Mouse (Mus musculus): ENCODE data around the gene Exosc6.
"Not testable (repeated sequence)": the region's sequence is repeated elsewhere in the genome, so short reads cannot be mapped to it uniquely, and the experiment has no call there.

The Exosc6 gene

DNA sequence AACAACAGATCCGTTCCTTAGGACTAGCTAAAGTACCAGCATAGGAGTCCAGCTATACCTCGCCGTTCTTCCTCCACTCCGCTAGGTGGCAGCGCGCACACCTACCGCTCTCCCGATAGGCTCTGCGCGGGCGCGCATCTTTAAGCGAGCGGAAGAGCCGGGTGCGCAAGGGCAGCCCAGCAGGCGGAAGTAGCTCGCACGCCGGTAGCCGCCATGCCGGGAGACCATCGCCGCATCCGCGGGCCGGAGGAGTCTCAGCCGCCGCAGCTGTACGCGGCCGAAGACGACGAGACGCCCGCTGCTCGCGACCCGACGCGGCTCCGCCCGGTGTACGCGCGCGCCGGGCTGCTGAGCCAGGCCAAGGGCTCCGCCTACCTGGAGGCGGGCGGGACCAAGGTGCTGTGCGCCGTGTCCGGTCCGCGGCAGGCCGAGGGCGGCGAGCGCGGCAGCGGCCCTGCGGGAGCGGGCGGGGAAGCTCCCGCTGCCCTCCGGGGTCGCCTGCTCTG is at the start of gene Exosc6:
Exosc6 (plus strand) TSS at position 182 of the 506 bp plus-strand sequence.
- DNase-seq (ENCODE audit: low read depth, low spot score): peak; percentile 91

DNA sequence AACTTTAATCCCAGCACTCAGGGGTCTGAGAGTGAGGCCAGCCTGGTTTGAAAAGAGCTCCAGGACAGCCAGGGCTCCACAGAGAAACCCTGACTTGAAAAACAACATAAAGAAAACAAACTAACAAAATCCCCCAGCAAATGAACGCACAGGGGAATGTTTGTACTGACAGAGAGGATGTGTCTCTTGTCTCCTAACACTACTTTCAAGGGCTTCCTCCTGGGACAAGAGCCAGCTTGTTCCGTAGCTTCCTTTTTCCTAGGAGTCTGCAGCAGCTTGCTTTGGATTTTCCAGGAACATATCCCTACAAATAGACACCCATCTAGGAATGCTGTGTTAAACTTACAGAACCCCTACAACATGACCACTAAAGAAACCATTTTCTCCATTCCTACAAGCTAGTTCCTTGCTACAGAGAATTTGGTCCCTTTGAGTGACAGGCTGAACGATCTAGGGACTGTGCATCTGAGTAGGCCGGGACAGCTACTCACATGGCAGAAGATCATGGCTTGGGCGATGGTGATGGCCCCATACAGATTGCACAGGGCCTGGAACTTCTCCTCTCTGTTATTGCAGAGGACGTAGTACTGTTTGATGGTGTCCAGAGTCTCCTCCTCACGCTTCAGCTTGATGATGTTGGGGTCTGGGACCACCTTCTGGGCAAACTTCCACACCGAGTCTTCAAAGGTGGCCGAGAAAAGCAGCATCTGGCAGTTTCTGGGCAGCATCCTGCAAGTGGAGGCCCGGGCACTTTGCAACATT is 45.7 kb upstream of the Exosc6 start:
- not testable (repeated sequence) for DNase-seq (ENCODE audit: low read depth, low spot score)

DNA sequence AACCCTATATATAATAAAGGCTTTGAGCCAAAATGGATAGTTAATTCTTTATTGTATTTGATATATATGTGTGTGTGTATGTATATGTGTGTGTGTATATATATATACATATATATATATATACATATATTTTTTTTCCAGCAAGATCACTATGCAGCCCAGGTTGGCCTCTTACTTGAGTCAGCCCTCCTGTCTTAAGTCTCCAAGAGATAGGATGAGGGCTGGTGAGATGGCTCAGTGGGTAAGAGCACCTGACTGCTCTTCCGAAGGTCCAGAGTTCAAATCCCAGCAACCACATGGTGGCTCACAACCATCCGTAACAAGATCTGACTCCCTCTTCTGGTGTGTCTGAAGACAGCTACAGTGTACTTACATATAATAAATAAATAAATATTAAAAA is 29.5 kb upstream of the Exosc6 start:
- DNase-seq (ENCODE audit: low read depth, low spot score): not testable (repeated sequence)

DNA sequence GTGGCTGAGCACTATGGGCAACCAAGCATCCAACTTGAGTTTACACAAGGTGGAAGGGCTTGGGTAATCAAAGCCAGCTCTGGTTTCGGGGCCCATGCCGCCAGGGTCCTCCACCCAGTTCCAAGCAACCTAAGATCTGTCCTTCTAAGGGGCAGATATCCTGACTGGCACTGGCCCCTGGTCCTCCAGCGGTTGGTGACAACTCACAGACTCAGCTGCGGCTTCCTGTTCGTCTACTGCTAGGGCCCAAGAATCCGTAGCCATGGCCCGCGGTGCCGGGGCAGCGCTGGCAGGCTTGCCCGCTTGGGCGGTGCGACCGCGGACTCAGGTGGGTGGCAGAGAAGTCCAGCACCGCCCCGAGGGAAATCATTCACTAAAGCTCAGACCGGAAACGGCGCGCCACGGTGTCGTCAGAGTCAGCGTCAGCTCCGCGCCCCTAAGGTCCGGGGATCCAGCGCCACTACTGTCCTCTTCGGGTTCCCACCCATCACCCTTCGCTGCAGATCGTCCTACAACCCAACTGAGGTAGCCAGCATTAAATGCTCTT is 28.7 kb upstream of the Exosc6 start:
- peak; percentile 89 for DNase-seq (ENCODE audit: low read depth, low spot score)

DNA sequence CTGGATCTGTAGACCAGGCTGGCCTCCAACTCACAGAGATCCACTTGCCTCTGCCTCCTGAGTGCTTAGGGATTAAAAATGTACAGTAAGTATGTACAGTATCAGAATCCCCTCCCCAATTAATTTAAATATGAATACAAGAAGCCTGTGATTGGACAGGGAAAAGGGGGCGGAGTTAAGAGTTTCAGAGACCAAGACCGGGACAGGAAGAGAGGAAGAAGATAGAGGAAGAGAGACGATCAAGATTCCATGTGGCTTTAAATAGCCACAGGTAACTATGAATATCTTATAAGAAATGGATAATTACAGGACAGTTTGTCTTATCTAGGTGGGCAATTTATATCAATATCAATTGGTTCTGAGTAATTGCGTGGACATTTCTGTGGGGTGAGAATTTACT is 26.6 kb upstream of the Exosc6 start:
- no peak for DNase-seq (ENCODE audit: low read depth, low spot score)

DNA sequence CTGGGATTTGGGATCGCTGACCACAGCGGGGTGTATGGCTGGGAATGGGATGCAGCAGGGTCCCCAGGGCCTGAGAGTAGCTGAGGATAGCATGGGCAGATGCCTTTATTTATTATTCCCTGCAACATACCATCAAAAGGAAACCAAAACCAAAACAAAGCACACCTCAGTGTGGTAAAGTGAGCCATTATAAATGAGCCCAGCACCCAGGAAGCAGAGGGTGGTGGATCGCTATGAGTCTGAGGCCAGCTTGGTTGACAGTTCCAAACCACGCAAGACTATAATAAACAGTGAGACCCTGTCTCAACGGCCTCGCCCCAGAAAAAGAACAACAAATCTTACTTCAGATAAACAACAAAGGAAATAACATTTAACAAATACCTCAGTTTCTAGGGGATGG is 26.1 kb upstream of the Exosc6 start:
- no peak for DNase-seq (ENCODE audit: low read depth, low spot score)

DNA sequence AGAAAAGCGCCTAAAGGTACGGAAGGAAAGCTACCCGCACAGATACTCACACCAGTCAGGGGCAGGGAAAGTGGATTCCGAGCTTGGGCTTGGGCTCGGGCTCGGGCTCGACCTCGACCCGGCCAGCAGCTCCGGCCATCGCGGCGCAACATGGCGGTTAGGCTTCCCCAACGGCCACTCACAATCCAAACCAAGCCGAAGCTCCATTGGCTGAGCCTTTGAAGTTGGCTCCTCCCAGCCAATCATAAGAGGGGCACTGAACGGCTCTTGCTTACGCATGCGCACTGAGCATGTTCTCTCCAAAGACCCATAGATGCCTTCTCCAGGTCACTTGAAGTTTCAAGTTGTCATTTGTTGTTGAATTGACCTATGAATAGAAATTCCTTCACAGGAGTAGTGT is 24.6 kb upstream of the Exosc6 start, which contains the start of gene Ddx19b:
Ddx19b (minus strand) TSS at position 180 of the 400 bp plus-strand sequence.
- no peak for DNase-seq (ENCODE audit: low read depth, low spot score)

DNA sequence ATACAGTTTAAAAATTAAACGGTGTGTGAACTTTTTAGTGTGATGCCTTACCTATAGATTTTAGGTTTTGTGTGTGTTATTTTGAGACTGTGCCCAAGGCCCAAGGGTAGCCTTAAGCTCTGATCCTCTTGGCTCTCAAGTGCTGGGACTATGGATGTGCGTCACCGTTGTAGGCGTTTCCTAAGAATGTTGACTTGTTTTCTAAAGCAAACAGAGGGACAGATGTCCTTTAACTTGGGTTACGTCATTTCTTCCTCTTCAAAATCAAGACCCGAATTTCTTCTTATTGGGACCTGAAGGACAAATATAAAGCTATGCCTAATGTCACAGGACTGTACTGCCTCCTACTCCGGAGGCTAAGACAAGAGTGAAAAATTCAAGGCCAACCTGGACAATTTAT is 23.2 kb upstream of the Exosc6 start, which contains the start of gene Aars:
Aars (plus strand) TSS at position 229 of the 400 bp plus-strand sequence.
- DNase-seq (ENCODE audit: low read depth, low spot score): no peak

DNA sequence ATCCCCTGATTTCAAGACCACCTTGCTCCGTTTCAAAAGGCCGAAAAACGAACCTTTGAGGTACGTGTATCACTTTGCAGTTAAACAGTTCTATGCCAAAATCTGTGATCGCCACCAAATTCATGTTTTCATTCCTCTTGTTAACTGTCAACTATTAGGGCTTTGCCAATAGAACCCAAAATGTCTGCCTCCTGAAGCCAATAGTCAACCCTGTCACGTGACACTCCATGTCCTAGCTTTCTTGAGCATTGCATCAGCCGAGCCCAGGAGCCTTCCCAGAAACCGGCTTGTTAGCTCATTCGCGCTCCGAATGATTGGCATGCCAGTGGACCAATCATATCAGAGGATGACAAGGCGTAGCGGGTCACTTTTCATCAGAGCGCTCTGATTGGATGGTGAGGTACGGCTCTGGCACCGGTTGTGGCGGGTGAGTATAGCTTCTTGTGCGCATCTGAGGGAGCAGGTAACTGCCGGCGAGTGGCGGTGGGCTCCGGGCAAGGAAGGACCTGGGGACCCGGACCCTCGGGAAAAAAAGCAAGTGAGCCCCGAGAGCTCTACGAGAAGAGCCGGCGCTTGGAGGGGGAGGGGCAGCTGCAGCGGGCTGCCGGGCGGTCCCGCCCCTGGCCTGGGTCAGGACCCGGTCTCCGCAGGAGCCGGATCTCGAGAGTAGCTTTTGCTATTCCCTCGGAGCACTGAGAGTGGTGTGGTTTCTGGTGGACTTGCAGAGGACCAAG is 22.5 kb upstream of the Exosc6 start:
- peak; percentile 100 for DNase-seq (ENCODE audit: low read depth, low spot score)

DNA sequence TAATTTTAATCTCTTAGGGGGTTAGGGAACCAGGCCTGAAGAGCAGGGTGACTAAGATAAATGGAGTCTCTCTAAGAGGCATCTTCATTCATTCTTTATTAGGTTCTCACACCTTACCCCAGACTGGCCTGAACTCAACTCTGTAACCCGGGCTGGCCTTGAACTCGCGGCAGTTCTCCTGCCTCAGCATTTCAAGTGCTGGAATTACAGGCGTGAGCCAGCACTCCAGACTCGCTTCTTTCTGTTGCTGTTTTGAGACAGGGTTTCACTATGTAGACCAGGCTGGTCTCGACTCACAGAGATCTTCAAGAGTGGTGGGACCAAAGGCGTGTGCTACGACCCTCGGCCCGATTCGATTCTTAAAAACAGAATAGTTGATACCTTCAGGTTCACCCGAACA is 21.9 kb upstream of the Exosc6 start:
- no peak for DNase-seq (ENCODE audit: low read depth, low spot score)

DNA sequence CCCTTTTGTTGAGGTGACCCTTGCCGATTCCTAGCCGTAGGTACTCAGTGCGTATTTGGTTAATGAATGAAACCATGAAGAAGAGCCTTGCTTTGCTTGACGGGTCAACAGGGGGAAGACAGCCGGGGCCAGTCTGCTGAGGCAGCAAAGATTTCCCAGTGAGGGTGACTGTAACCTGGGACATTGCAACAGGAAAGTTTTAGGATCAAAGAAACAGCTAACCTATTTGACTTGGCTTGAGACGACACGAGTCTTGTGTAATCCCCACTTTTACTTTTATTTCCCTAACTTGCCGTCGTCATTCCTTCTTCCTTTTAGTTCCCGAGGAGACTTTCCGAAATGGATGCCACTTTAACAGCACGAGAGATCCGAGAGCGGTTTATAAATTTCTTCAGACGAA is 19.5 kb upstream of the Exosc6 start:
- DNase-seq (ENCODE audit: low read depth, low spot score): no peak

DNA sequence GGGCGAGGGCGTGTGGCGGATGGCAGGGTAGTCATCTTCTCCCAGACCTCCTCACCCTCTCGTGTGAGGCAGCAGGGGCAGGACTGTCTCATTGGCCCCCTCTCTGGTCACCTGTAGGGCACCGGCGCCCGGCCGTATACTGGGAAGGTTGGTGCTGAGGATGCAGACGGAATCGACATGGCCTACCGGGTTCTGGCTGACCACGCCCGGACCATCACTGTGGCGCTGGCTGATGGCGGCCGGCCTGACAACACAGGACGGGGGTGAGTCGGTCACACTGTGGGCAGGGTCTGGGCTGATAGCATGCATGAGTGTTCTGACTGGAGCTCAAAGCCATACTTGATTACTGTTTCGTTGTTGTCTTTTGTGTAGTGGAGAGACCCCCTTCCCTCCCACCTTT is 13.6 kb upstream of the Exosc6 start:
- DNase-seq (ENCODE audit: low read depth, low spot score): no peak

DNA sequence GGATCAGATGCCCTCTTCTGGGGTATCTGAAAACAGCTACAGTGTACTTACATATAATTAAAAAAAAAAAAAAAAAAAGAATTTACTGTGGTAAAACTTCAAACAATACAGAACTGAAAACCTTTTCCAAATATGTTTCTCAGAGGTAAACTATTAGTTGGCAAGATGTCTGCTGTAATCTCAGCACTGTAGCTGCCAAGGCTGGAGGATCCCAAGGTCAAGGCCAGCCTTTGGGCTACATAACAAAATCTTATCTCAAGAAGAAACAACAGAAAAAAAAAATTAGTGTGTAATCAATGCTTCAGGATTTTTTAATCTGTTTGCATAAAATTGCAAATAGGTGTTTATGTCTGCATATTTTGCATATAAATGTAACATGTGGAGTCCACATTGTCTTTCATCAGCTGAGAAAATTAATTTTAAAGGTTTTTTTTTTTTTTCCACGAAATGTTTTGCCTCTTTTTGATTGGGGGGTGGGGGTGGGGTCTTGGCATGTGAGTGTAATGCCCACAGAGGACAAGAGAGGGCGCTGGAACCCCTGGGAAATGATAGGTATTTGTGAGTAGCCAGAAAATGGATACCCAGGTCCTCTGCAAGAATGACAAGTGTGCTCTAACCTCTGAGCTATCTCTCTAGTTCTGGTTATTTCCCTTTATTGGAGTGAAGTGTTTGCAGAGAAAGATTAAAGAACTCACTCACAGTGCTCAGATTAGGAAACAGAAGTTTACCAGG is 12.0 kb upstream of the Exosc6 start:
- no peak for DNase-seq (ENCODE audit: low read depth, low spot score)

DNA sequence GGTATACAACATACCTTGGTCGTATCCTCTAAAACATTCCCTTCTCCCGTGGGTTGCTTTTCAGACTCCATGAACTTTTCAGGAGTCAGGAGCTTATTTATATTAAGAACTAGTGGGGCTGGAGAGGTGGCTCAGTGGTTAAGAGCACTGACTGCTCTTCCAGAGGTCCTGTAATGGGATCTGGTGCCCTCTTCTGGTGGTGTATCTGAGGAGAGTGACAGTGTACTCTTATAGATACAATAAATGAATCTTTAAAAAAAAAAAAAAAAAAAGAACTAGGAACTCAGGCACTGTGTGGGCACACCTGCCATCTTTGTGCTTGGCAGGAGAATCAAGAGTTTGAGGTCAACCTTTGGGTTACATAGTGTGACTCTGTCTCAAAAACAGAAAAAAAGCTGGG is 7.4 kb upstream of the Exosc6 start:
- no peak for DNase-seq (ENCODE audit: low read depth, low spot score)

DNA sequence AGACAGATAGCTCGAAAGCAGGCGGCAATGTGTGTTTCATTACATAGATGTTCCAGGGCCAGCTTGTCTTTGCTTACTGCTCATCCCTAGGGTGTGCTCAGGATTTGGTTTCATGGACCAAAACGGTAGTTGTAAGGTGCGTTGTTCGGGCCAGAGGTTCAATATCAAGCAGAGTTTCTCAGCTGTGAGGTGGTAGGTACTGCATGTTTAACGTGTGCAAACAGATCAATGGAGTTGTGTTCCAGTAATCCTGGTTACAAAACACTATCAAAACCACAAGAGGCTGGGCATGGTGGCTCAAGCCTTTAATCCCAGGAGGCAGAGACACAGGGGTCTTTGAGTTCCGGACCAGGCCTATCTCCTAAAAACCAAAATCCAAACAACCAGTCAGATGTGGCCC is 7.0 kb upstream of the Exosc6 start:
- DNase-seq (ENCODE audit: low read depth, low spot score): no peak

DNA sequence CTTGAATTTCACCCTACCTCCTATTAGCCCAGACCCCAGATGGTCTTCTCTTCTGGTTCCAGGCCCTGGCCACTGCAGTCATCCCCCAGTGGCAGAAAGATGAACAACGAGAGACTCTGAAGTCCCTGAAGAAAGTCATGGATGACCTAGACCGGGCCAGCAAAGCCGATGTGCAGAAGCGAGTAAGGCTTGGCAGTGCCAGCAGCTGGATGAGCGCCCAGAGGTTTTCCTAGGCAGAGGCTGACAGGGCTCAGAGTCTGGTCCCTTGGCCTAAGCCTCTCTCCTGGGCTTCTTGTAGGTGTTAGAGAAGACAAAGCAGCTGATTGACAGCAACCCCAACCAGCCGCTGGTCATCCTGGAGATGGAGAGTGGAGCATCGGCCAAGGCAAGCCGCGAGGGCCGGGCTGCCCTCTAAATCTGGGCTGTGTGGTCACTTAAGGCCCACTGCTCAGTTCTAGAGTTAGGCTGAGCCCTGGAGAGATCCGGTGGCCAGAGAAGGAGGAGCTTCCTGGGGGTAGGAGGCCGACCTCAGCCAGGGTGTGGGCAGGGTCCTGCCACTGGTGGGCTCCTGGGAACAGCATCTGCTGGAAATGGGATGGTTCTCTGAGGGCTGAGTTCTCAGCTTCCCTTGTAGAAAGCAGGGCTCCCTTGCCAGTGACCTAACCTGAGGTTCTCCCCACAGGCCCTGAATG is 2.2 kb upstream of the Exosc6 start:
- DNase-seq (ENCODE audit: low read depth, low spot score): no peak

DNA sequence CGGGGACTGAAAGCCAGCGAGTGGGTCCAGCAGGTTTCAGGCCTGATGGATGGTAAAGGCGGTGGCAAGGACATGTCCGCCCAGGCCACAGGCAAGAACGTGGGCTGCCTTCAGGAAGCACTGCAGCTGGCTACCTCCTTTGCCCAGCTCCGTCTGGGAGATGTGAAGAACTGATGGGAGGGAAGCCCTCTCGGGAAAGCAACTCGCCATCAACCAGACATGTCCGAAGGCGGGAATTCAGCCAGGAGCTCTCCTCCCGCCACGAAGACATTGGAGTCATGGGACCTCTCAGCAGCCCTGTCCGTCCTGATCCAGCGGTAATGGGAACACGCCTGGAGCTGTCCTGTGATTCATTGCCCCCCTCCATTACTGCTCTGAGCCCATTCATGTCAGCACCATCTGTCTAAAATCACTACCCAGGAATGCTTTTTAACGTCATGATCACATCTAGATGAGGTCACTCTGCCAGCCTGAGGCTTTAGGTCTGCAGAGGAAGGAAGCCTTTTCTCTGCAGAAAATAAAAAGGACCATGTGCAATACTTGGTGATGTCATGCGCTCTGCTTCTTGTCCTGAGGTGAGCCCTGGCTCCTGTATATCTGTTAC is 1.0 kb upstream of the Exosc6 start:
- no peak for DNase-seq (ENCODE audit: low read depth, low spot score)

DNA sequence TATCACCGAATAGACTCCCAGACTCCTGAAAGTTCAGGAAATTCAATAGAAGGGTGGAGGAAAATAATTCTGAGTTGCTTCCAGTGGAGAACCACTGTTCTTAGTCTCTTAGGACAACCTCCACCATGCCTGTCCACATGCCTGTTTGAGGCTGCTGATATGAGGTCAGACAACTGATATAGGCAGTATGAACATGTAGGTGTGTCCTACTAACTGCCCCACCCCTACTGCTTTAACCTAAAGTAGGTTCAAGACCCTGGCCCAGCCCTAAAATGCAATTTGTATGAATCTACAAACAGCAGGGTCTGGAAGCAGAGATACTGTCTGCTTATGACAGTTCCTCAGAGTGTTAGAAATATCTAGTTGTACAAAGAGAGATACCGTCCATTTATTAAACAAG is 478 bp upstream of the Exosc6 start:
- DNase-seq (ENCODE audit: low read depth, low spot score): no peak

DNA sequence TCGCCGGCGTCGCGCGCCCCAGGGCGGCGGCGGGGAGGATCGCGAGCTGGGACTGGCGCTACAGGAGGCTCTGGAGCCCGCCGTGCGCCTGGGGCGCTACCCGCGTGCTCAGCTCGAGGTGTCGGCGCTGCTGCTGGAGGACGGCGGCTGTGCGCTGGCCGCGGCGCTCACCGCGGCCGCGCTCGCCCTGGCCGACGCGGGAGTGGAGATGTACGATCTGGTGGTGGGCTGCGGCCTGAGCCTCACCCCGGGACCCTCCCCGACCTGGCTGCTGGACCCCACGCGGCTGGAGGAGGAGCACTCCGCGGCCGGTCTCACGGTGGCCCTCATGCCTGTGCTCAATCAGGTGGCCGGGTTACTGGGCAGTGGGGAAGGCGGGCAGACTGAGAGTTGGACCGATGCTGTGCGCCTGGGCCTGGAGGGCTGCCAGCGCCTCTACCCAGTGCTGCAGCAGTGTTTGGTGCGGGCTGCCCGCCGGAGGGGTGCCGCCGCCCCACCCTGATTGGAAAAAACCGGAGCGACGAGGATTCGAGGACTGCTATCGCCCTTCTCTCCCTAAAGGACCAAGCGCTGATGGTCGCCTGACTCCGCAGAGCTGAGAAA is 653 bp downstream of the Exosc6 start:
- DNase-seq (ENCODE audit: low read depth, low spot score): no peak

DNA sequence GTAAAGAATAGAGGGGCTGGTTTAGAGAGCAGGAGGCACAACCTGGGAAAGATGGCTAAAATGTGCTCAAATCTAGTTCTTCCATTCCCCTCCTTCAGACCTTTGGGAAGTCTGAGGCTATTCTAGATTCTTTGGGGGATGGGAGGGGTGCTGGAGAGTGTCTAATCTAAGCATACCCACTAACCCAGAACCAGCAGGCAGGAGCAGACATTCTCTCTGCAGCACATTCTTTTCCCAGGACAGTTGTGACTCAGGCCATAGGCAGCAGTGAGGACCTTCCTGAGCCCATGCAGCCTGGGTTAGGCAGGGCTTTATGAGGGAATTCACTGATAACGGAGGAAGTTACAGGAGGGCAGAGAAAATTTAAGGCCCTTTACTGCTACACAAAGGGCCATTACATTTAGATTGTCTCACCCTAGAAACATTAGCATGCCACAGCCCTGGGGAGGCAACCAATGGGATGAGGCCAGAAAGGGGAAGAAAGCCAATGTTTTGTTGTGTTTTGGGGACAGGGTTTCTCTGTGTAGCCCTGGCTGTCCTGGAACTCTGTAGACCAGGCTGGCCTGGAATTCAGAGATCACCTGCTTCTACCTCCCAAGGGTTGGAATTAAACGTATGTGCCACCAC is 2.9 kb downstream of the Exosc6 start:
- DNase-seq (ENCODE audit: low read depth, low spot score): no peak
